Mouse (Mus musculus) stomach, postnatal 0 days (tissue): Measurements from ENCODE around the gene Gm4869.

Experiments
- CTCF ChIP-seq: IDR thresholded peaks from 2 replicates; pipeline ENCODE4 v1.5.1; 2016; ENCODE audit warnings: antibody characterized with exemption, low read depth, mild to moderate bottlenecking, moderate library complexity
- EP300 ChIP-seq: optimal IDR thresholded peaks from 2 replicates; pipeline ENCODE3; 2016; ENCODE audit warnings: antibody characterized with exemption

- no peak for TF ChIP-seq EP300
- TF ChIP-seq CTCF = no peak
Measured at GRCm38 (mm10) chr5:140419442-140420080, 25.9 kb upstream of the Gm4869 start.
